Mouse (Mus musculus) ES-E14 (cell line): ENCODE data around the gene Tff2. TPM values are rescaled to one million over a fixed set of nuclear protein-coding genes. Genes with fewer than 3 reads are reported as not detected.

ENCODE experiments used
- DNase-seq: peaks from one replicate; pipeline ENCODE4 v3.0.0-alpha.2; 2013; ENCODE audit warnings: low read depth, low spot score
- H3K27ac ChIP-seq: 2 replicates; pipeline ENCODE4 v1.5.1; 2012; ENCODE audit warnings: low read depth, mild to moderate bottlenecking, low read length, moderate library complexity, mixed read lengths; ENCODE audit not compliant: poor library complexity, insufficient read depth, severe bottlenecking
- H3K36me3 ChIP-seq: 2 replicates; pipeline ENCODE4 v1.6.1; 2012; ENCODE audit warnings: mild to moderate bottlenecking, low read length, moderate library complexity, mixed read lengths; ENCODE audit not compliant: control insufficient read depth, poor library complexity, insufficient read depth, severe bottlenecking
- H3K4me1 ChIP-seq, 2 experiments: fragments of 150-350 bp in 1 of 2; sonication (generic) in 1 of 2; 2 replicates each; pipeline ENCODE4 v1.6.1; 2012; ENCODE audit warnings: low read length in 2 of 2, mild to moderate bottlenecking in 1 of 2, mixed read lengths in 1 of 2; ENCODE audit not compliant: control insufficient read depth in 2 of 2, insufficient read depth in 2 of 2, poor library complexity in 1 of 2
- H3K4me3 ChIP-seq, 2 experiments: fragments of 150-350 bp in 1 of 2; sonication (generic) in 1 of 2; 2 replicates each; pipeline ENCODE4 v1.5.1; 2012; ENCODE audit warnings: low read length in 2 of 2, low read depth in 1 of 2, mild to moderate bottlenecking in 1 of 2, mixed read lengths in 1 of 2; ENCODE audit not compliant: insufficient read depth in 1 of 2, poor library complexity in 1 of 2, severe bottlenecking in 1 of 2
- H3K9ac ChIP-seq: 2 replicates; pipeline ENCODE4 v1.6.1; 2012; ENCODE audit warnings: low read depth, mild to moderate bottlenecking, low read length, mixed read lengths; ENCODE audit not compliant: poor library complexity, insufficient read depth, severe bottlenecking
- H3K9me3 ChIP-seq: fragments of 150-350 bp; sonication (generic); 2 replicates; pipeline ENCODE4 v1.6.1; 2012; ENCODE audit warnings: low read depth, mild to moderate bottlenecking, low read length; ENCODE audit not compliant: control insufficient read depth, insufficient read depth
- CHD2 ChIP-seq: IDR thresholded peaks from 2 replicates; pipeline ENCODE4 v1.6.1; 2014; ENCODE audit warnings: mild to moderate bottlenecking, low read depth, low read length, inconsistent platforms
- HCFC1 ChIP-seq: IDR thresholded peaks from 2 replicates; pipeline ENCODE4 v1.6.1; 2012; ENCODE audit warnings: low read length, inconsistent platforms, borderline replicate concordance; ENCODE audit not compliant: insufficient read depth
- MAFK ChIP-seq: IDR thresholded peaks from 2 replicates; pipeline ENCODE4 v1.6.1; 2014; ENCODE audit warnings: mild to moderate bottlenecking, low read depth, low read length, inconsistent platforms; ENCODE audit not compliant: insufficient read depth
- ZC3H11A ChIP-seq: IDR thresholded peaks from 2 replicates; pipeline ENCODE4 v1.6.1; 2012; ENCODE audit warnings: low read depth, mild to moderate bottlenecking, inconsistent platforms, low read length, borderline replicate concordance
- ZNF384 ChIP-seq: IDR thresholded peaks from 2 replicates; pipeline ENCODE4 v1.6.1; 2012; ENCODE audit warnings: low read depth, low read length, inconsistent platforms
- in situ Hi-C, 2 experiments: fragments of 600-800 bp; cut with MboI; formaldehyde crosslinking; loops; one replicate each; pipeline ENCODE4 v1.15.1; 2025; ENCODE audit warnings: low sequenced_read_pairs in 2 of 2, inconsistent platforms in 1 of 2; ENCODE audit not compliant: unreplicated experiment in 2 of 2
- total RNA-seq: library from RNA; depleted of rRNA; stranded (reverse); fragments of 300-350 nt; gene quantifications from 2 replicates; pipeline ENCODE4 v1.2.3, GENCODE M21; 2012

The Tff2 gene
- total RNA-seq, 1 experiment, result not detected

DNA sequence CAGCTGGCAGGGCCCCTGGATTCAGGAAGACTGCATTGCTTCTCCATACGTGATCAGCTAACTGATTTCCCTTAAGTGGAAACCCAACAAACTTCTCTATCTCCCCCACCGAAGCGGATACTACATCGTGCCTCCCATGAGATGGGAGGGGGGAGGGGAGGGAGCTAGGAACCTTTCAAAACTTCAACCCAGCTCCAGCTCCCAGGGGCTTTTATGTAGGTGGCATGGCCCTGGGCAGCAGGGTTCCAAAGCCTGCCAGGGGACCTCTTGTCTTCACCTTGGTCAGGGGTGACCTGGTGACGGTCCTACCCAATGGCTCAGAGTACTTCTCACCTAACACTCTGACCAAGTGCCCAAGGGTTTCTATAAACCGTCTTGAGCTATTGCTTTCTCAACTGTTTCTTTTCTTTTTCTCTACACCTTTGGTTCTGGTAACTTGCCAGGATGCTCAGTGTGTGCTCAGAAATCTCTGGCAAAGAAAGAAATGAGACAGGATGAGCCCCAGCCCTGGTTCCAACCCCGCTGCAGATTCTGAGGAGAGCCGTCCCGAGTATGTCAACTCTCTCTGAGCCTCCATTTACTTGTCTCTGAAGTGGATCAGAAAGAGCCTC lies 15.3 kb downstream of the Tff2 start:
- in situ Hi-C loops, result no loop called here
- H3K4me1 ChIP-seq, result peaks cover 0 to 9% of the 10 kb centered on the region in 2 experiments; a peak in 2 of 4 replicates
- TF ChIP-seq MAFK (no peak), ZC3H11A (no peak), ZNF384 (no peak), CHD2 (no peak), HCFC1 (no peak)
- no peak overlapping the region for H3K9ac ChIP-seq
- H3K4me3 ChIP-seq, result no peak overlapping the region
- H3K9me3 ChIP-seq, result no peaks in the 10 kb centered on the region
- no peak for DNase-seq
- no peaks in the 10 kb centered on the region for H3K36me3 ChIP-seq
- H3K27ac ChIP-seq, result no peak overlapping the region

DNA sequence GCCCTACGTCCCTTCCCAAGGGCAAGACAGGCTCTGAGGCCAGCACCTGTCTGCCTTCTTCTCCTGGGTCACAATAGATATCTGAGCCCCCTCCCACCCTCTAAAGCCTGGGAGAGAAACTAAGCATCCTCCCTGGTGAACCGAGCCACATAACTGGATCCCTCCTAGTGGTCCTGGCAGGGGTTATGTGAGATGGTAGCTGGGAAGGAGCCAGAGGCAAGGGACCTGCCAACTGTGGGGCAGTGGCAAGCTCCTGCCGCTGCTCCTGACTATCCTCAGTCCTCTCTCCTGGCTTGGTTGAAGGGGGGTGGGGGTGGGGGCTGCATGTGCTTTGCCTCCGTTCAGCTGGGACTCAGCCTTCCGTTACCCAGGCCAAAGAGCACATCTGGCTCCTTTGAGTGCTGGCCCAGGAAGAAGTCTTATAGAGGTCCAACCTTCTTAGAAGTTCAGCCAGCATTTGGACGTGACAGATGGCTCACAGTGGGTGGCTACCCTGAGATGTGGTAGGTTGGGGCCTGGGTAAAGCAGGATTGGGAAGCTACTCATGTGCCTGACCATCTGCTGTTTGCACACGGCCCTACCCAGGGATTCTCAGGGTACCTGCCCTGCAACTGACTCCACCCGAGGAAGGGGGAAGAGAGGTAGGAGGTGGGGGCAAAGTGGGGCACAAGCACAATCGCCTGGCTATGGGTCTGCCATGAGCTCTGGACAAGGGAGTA lies 18.4 kb downstream of the Tff2 start:
- no peak for DNase-seq
- Histone ChIP-seq H3K4me3 (no peak overlapping the region), H3K4me1 (peaks cover 0 to 7% of the 10 kb centered on the region in 2 experiments; a peak in 2 of 4 replicates), H3K27ac (no peak overlapping the region), H3K9ac (no peak overlapping the region), H3K36me3 (no peaks in the 10 kb centered on the region), H3K9me3 (no peaks in the 10 kb centered on the region)
- in situ Hi-C loops, result no loop called here
- no peak for TF ChIP-seq HCFC1
- TF ChIP-seq ZNF384, result no peak
- no peak for TF ChIP-seq MAFK
- no peak for TF ChIP-seq CHD2
- TF ChIP-seq ZC3H11A, result no peak

DNA sequence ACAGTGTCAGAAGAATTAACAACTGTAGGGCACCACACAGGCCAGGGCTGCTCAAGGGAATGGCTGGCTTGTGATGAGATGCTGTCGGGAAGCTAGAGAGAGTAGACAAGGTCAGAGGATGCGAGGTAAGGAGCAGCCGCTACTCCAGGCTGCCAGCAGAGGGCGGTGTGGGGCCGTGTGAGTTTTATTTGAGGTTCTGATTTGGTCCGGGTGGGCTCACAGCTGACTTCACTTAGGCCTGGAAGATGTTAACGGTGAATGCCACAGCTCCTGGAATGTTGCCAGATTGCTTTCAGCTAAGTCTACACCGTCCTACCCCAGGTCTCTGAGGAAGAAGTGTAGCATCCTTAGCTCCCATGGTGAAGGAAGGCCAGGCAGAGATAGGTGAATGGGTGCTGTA lies 22.1 kb downstream of the Tff2 start:
- DNase-seq, result peak; percentile 68
- Histone ChIP-seq H3K9ac (no peak overlapping the region), H3K9me3 (no peaks in the 10 kb centered on the region), H3K27ac (no peak overlapping the region), H3K4me1 (peaks cover 3 to 20% of the 10 kb centered on the region in 2 experiments), H3K4me3 (no peak overlapping the region), H3K36me3 (no peaks in the 10 kb centered on the region)
- no peak for TF ChIP-seq HCFC1
- TF ChIP-seq ZNF384, result no peak
- TF ChIP-seq ZC3H11A, result no peak
- no peak for TF ChIP-seq CHD2
- no peak for TF ChIP-seq MAFK
- in situ Hi-C loops, result no loop called here

- in situ Hi-C loops, result loop anchor here in 1 of 2 experiments (10.0 kb wide), 1 partner anchor 95 kb away; no protein-coding TSS in a partner anchor
- H3K4me3 ChIP-seq, result no peak overlapping the region
- no peak overlapping the region for H3K27ac ChIP-seq
- no peaks in the 10 kb centered on the region for H3K9me3 ChIP-seq
- peaks cover 8 to 30% of the 10 kb centered on the region in 2 experiments for H3K4me1 ChIP-seq
- TF ChIP-seq MAFK (no peak), CHD2 (no peak), HCFC1 (no peak), ZNF384 (no peak)
- no peaks in the 10 kb centered on the region for H3K36me3 ChIP-seq
- no peak overlapping the region for H3K9ac ChIP-seq
- peak; percentile 75 for DNase-seq
These were observed 24.7 kb downstream of the Tff2 start for GRCm38 (mm10) chr17:31119429-31119828.
